Mouse (Mus musculus) small intestine, adult 2 months (tissue): ENCODE results near the gene Zfp473.

Source experiments
- CTCF ChIP-seq: fragments of 200-500 bp; IDR thresholded peaks from 2 replicates; pipeline ENCODE4 v1.5.1; 2012; ENCODE audit warnings: low read depth, mild to moderate bottlenecking, control low read depth, inconsistent platforms, low read length, moderate library complexity, mixed read lengths; ENCODE audit not compliant: insufficient replicate concordance, insufficient read length; ENCODE audit errors: extremely low read depth
- POLR2A ChIP-seq: fragments of 200-500 bp; IDR thresholded peaks from 2 replicates; pipeline ENCODE4 v1.6.1; 2012; ENCODE audit warnings: low read depth, mild to moderate bottlenecking, control low read depth, inconsistent platforms, low read length, moderate library complexity

DNA sequence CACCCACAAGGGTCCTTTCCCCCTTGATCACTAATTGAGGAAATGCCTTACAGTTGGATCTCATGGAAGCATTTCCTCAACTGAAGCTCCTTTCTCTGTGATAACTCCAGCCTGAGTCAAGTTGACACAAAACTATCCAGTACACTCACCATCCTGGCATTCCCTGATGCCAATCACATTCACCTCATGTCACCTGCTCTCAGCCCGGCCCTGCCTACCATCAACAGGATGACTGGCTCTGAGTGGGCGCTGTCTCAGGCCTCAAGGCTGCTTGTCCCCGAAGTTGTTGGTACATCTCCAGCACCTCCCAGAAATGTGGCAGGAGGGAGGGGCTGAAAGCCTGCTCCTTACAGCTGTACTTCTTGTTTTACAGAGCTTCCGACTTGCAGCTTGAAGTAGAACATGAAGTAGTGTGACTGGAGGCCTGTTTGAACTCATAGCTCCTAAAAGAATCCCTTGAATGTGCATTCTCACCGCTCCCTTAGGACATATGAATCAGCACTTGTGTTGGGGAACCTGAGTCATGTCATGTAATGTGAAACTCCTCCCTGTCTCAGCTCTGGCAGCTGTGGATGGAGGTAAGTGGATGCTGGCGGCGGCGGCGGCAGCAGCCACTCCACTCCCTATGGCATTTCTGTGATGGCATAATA, 26.1 kb upstream of the Zfp473 start:
- no peak for TF ChIP-seq CTCF
- no peak for TF ChIP-seq POLR2A
